ENCODE assay signal across 12 mouse cellular contexts in the genomic region with DNA sequence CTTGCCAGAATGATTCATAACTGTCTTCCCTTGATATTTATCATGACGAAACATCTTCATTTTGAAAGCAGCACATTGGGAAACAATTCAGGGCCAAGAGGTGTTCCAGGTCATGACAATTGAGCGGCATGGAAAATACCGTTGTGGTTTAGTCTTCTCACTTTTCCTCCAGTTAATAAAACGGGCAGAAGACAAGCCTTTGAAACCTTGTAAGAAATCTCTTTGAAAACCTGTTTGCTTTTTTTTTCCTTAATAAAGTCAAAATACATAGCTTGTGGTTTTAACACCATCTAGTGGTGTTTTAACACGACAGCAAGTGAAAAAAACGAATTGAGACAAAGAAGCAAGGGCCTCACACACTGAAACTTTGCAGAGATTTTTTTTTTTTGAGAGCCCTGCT.
A peak's percentile ranks its signal among the peaks of the same experiment; 100 is the strongest.
DNase-seq lines count a peak whose midpoint lies in the region; ATAC-seq and TF ChIP-seq lines count a peak whose summit lies in the region.
"Had no signal": no experiment of that assay in that cellular context is flagged by ENCODE, and none has a peak within 500 bp of the region (broad histone marks: within the 10 kb centered on the region; RNA-seq: fewer than 3 reads in every experiment).

No protein-coding gene starts in this region.

- H3K4me2 ChIP-seq in kidney, postnatal 0 days (ENCODE audit: low read length): no peak overlapping the region
- peak overlapping the region; percentile 23; the same call in 1 of the 2 replicates for H3K4me2 ChIP-seq in hindbrain, embryonic 14.5 days (replicated peaks)
- H3K4me2 ChIP-seq: embryonic facial prominence, embryonic 12.5 days had no signal

- H3K27ac ChIP-seq in kidney, postnatal 0 days: no peak overlapping the region
- H3K27ac ChIP-seq in kidney, adult 2 months (ENCODE audit: insufficient read depth, low read depth, low read length): no peak overlapping the region
- no peak overlapping the region for H3K27ac ChIP-seq in hindbrain, embryonic 14.5 days
- H3K27ac ChIP-seq: embryonic facial prominence, embryonic 12.5 days; heart, embryonic 10.5 days had no signal

- peak; percentile 65 for DNase-seq in kidney, postnatal 0 days (ENCODE audit: low spot score)
- DNase-seq in kidney, adult 2 months: no peak
- DNase-seq in A20 (ENCODE audit: low read depth, low spot score): peak; percentile 17
- peak; percentile 43 for DNase-seq in Muller cell, postnatal 12 days (ENCODE audit: inconsistent ontology term)
- DNase-seq in hindbrain, embryonic 14.5 days (ENCODE audit: low spot score): peak; percentile 77
- DNase-seq in cerebellum, adult 9-10 months: no peak
- DNase-seq: lung, adult 2 months; thymus, adult 2 months had no signal

- H3K4me1 ChIP-seq in kidney, postnatal 0 days (replicated peaks; ENCODE audit: insufficient read depth, low read length): no peaks in the 10 kb centered on the region
- no peaks in the 10 kb centered on the region for H3K4me1 ChIP-seq in kidney, adult 2 months (ENCODE audit: control insufficient read depth, insufficient read depth, low read length)
- H3K4me1 ChIP-seq in hindbrain, embryonic 14.5 days (replicated peaks; ENCODE audit: control insufficient read depth, insufficient read depth, low read length): no peaks in the 10 kb centered on the region
- H3K4me1 ChIP-seq: embryonic facial prominence, embryonic 12.5 days; heart, embryonic 10.5 days had no signal

- H3K9me3 ChIP-seq in kidney, postnatal 0 days (replicated peaks; ENCODE audit: low read length): no peaks in the 10 kb centered on the region
- H3K9me3 ChIP-seq in hindbrain, embryonic 14.5 days (ENCODE audit: control insufficient read depth, low read length): no peaks in the 10 kb centered on the region
- H3K9me3 ChIP-seq: embryonic facial prominence, embryonic 12.5 days; heart, embryonic 10.5 days had no signal

- peak; percentile 61 for TF ChIP-seq CTCF in kidney, postnatal 0 days (IDR thresholded peaks at IDR 0.05; ENCODE audit: low read depth)
- no peak for TF ChIP-seq CTCF in kidney, adult 2 months (conservative IDR thresholded peaks at IDR 0.05; ENCODE audit: insufficient read depth, insufficient read length, low read depth, low read length)

- H3K9ac ChIP-seq in kidney, postnatal 0 days (ENCODE audit: low read depth, low read length): no peak overlapping the region
- H3K9ac ChIP-seq in hindbrain, embryonic 14.5 days: no peak overlapping the region
- H3K9ac ChIP-seq: embryonic facial prominence, embryonic 12.5 days had no signal

- no peak overlapping the region for H3K4me3 ChIP-seq in kidney, postnatal 0 days (replicated peaks; ENCODE audit: low read depth, low read length)
- H3K4me3 ChIP-seq in kidney, adult 2 months (ENCODE audit: insufficient read depth, low read depth, low read length): no peak overlapping the region
- no peak overlapping the region for H3K4me3 ChIP-seq in hindbrain, embryonic 14.5 days (replicated peaks; ENCODE audit: low read length)
- H3K4me3 ChIP-seq: embryonic facial prominence, embryonic 12.5 days; heart, embryonic 10.5 days had no signal

- WGBS in kidney, postnatal 0 days: 20% methylated on average over 6 of the region's 6 CpGs
- 13% methylated on average over 6 of the region's 6 CpGs for WGBS in kidney, adult 2 months
- 31% methylated on average over 6 of the region's 6 CpGs for WGBS in hindbrain, embryonic 14.5 days

- H3K36me3 ChIP-seq in kidney, postnatal 0 days (ENCODE audit: insufficient read depth, low read length): no peaks in the 10 kb centered on the region
- no peaks in the 10 kb centered on the region for H3K36me3 ChIP-seq in kidney, adult 2 months (ENCODE audit: control insufficient read depth, insufficient read depth, low read length)
- H3K36me3 ChIP-seq in hindbrain, embryonic 14.5 days (replicated peaks; ENCODE audit: control insufficient read depth, insufficient read depth): no peaks in the 10 kb centered on the region
- H3K36me3 ChIP-seq: embryonic facial prominence, embryonic 12.5 days; heart, embryonic 10.5 days had no signal

- no peak for TF ChIP-seq POLR2A in kidney, adult 2 months (IDR thresholded peaks at IDR 0.05; ENCODE audit: low read depth, low read length)

- H3K27me3 ChIP-seq in kidney, postnatal 0 days (ENCODE audit: insufficient read depth, low read length): no peaks in the 10 kb centered on the region
- H3K27me3 ChIP-seq in kidney, adult 2 months (replicated peaks; ENCODE audit: control insufficient read depth, insufficient read depth, low read length): no peaks in the 10 kb centered on the region
- no peaks in the 10 kb centered on the region for H3K27me3 ChIP-seq in hindbrain, embryonic 14.5 days (ENCODE audit: control insufficient read depth, insufficient read depth, low read length)
- H3K27me3 ChIP-seq: embryonic facial prominence, embryonic 12.5 days had no signal

- no peak for ATAC-seq in kidney, postnatal 0 days (replicated peaks; ENCODE audit: low FRiP score, low read depth)
- no peak for ATAC-seq in hindbrain, embryonic 14.5 days (ENCODE audit: low FRiP score)
- no peak for ATAC-seq in activated CD4-positive, CD25-positive, alpha-beta regulatory T cell, adult 4 months
- no peak for ATAC-seq in megakaryocyte-erythroid progenitor cell, adult 5-6 weeks (replicated peaks; ENCODE audit: low FRiP score, low TSS enrichment, poor library complexity, severe bottlenecking)

Comparison
In these comparisons a context has a peak if more than half of its experiments do, and no peak if none do; other contexts are left out.
1. DNase-seq: peak in kidney, postnatal 0 days (single experiment), A20 (single experiment), Muller cell, postnatal 12 days (single experiment) and hindbrain, embryonic 14.5 days (single experiment); none in kidney, adult 2 months (single experiment) and cerebellum, adult 9-10 months (single experiment).